8 mouse cellular contexts compared by ENCODE assay signal in the genomic region with DNA sequence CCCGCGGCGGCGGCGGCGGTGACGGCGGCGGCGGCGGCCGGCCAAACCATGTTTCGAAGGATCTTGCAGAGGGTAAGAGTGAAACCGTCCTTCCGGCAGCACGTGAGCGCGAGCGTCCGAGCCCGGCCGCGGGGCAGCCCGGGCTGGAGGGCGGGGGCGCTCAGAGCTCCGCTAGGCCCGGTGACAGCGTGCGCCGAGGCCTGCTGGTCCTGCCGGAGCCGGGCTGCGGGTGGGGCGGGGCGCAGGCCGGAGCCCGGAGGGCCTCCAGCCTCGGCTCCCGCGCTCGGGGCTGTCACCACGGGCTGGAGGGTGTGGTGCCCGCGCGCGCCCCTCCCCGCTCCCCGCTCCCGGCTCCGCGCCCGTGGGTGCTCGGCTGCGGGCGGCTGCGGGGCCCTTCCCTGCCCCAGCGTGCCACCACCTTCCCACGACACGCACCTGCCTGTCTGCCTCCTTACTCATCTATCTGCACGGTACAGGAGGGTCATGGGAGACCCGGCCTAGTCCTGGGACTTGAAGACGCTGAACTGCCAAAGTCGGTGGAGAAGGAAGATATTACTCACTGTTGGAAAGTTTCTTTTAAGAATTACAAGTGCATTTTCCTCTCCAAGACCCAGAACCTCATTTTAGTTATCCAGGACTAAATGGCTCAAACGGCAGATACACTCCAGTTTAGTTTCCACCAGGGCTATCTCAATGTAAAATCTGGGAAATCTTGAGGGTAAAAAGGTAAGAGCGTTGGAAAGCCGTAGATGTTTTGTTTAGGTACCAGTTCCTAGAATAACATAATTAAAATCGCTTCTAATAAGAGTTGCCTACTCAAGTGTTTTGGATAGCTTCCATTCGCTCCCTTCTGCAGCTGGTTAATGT. TPM values are rescaled to one million over a fixed set of nuclear protein-coding genes. Genes with fewer than 3 reads are reported as not detected.
DNase-seq lines count a peak whose midpoint lies in the region; ATAC-seq and TF ChIP-seq lines count a peak whose summit lies in the region.

No protein-coding gene starts in this region.

- DNase-seq in heart, adult 9 months (ENCODE audit: low spot score in 2 of 2) = no peak
- peak; percentile 63 for DNase-seq in c-Kit-negative CD71-positive TER-119-positive erythroid progenitor cells, embryonic 14.5 days (ENCODE audit: low read depth, low spot score)
- DNase-seq in heart, postnatal 0 days (ENCODE audit: low spot score) = peak; percentile 60
- DNase-seq in lung, postnatal 14 days = peak; percentile 63
- DNase-seq in cerebellum, adult 9-11 months = no peak

- TF ChIP-seq EP300 in heart, postnatal 0 days (IDR thresholded peaks at IDR 0.05; ENCODE audit: low read depth) = no peak

- H3K27ac ChIP-seq in heart, embryonic 13.5 days (replicated peaks) = peak overlapping the region; percentile 92
- peak overlapping the region; percentile 95 for H3K27ac ChIP-seq in heart, postnatal 0 days (ENCODE audit: low read depth)
- peak overlapping the region; percentile 96 for H3K27ac ChIP-seq in stomach, embryonic 15.5 days

- H3K36me3 ChIP-seq in heart, embryonic 13.5 days = peaks cover 4% of the 10 kb centered on the region
- H3K36me3 ChIP-seq in heart, postnatal 0 days (replicated peaks; ENCODE audit: control insufficient read depth, insufficient read depth, low read length) = peaks cover 3% of the 10 kb centered on the region; the same call in 1 of the 2 replicates
- no peaks in the 10 kb centered on the region for H3K36me3 ChIP-seq in stomach, embryonic 15.5 days

- peak overlapping the region; percentile 69 for H3K4me3 ChIP-seq in heart, embryonic 13.5 days
- peak overlapping the region; percentile 80 for H3K4me3 ChIP-seq in heart, postnatal 0 days (ENCODE audit: low read depth, low read length)
- H3K4me3 ChIP-seq in stomach, embryonic 15.5 days (replicated peaks) = peak overlapping the region; percentile 89

- H3K9me3 ChIP-seq in heart, embryonic 13.5 days = no peaks in the 10 kb centered on the region
- no peaks in the 10 kb centered on the region for H3K9me3 ChIP-seq in heart, postnatal 0 days (replicated peaks; ENCODE audit: control insufficient read depth, low read length)
- H3K9me3 ChIP-seq in stomach, embryonic 15.5 days = no peaks in the 10 kb centered on the region

- peak; percentile 79 for ATAC-seq in heart, embryonic 13.5 days (ENCODE audit: extremely low read depth, insufficient number of reproducible peaks, low FRiP score, low TSS enrichment)
- ATAC-seq in CD4-positive, CD25-positive, alpha-beta regulatory T cell, adult 4 months = peak; percentile 27
- ATAC-seq in heart, postnatal 0 days (ENCODE audit: insufficient read depth, low read depth) = peak; percentile 79
- ATAC-seq in stomach, embryonic 15.5 days (ENCODE audit: insufficient read depth, low FRiP score, low read depth) = peak; percentile 80

- 3% methylated on average over 67 of the region's 69 CpGs for WGBS in heart, embryonic 13.5 days
- 3% methylated on average over 49 of the region's 69 CpGs for WGBS in heart, postnatal 0 days
- 2% methylated on average over 54 of the region's 69 CpGs for WGBS in stomach, embryonic 15.5 days

- TF ChIP-seq CTCF in heart, postnatal 0 days (IDR thresholded peaks at IDR 0.05; ENCODE audit: low read depth) = no peak

- H3K27me3 ChIP-seq in heart, embryonic 13.5 days (replicated peaks) = no peaks in the 10 kb centered on the region
- H3K27me3 ChIP-seq in heart, postnatal 0 days (ENCODE audit: control insufficient read depth, insufficient read depth, low read length) = no peaks in the 10 kb centered on the region
- no peaks in the 10 kb centered on the region for H3K27me3 ChIP-seq in stomach, embryonic 15.5 days (replicated peaks)

- H3K9ac ChIP-seq in heart, embryonic 13.5 days = peak overlapping the region; percentile 91
- peak overlapping the region; percentile 81 for H3K9ac ChIP-seq in heart, postnatal 0 days (replicated peaks; ENCODE audit: low read depth, low read length)
- H3K9ac ChIP-seq in stomach, embryonic 15.5 days = peak overlapping the region; percentile 80

- H3K4me1 ChIP-seq in heart, embryonic 13.5 days = peaks cover 29% of the 10 kb centered on the region
- H3K4me1 ChIP-seq in heart, postnatal 0 days (ENCODE audit: control insufficient read depth, insufficient read depth) = peaks cover 17% of the 10 kb centered on the region; the same call in 1 of the 2 replicates
- H3K4me1 ChIP-seq in stomach, embryonic 15.5 days = no peaks in the 10 kb centered on the region

- H3K4me2 ChIP-seq in heart, embryonic 13.5 days = peak overlapping the region; percentile 76
- H3K4me2 ChIP-seq in heart, postnatal 0 days (ENCODE audit: low read depth, low read length) = peak overlapping the region; percentile 70
- peak overlapping the region; percentile 87 for H3K4me2 ChIP-seq in stomach, embryonic 15.5 days

RNA-seq across cellular contexts. Expression of gene Eea1, which starts 0.7 kb away (rescaled TPM):
- polyA plus RNA-seq in heart, embryonic 13.5 days (2015; fragmentation: Nextera tagmentation; extraction: Ambion mirVana) = 15.9 and 17.6 TPM in 2 replicates
- polyA plus RNA-seq in CD4-positive, CD25-positive, alpha-beta regulatory T cell, adult 4 months (2017; shearing (Covaris generic)) = 10 to 100 TPM; 18.7 to 24.7 TPM
- total RNA-seq in heart, postnatal 0 days (2014; rRNA removed; ENCODE audit: low replicate concordance) = 10.8 and 13.3 TPM in 2 replicates
- 21.1 and 21.3 TPM in 2 replicates for polyA plus RNA-seq in heart, postnatal 0 days (2015; fragmentation: Nextera tagmentation; extraction: Ambion mirVana)
- 22.1 and 22.6 TPM in 2 replicates for polyA plus RNA-seq in stomach, embryonic 15.5 days (2015; fragmentation: Nextera tagmentation; extraction: Ambion mirVana)

Comparison
In these comparisons a context has a peak if more than half of its experiments do, and no peak if none do; other contexts are left out.
1. DNase-seq: peak in c-Kit-negative CD71-positive TER-119-positive erythroid progenitor cells, embryonic 14.5 days (single experiment), heart, postnatal 0 days (single experiment) and lung, postnatal 14 days (single experiment); none in heart, adult 9 months (0 of 2) and cerebellum, adult 9-11 months (single experiment).
2. ATAC-seq: peak in every context shown above with its lines; median percentile 80 in stomach, embryonic 15.5 days; 79 in heart, embryonic 13.5 days; 79 in heart, postnatal 0 days; 27 in CD4-positive, CD25-positive, alpha-beta regulatory T cell, adult 4 months.
3. Peak in every context shown above with its lines, with median percentiles within 50 percentile points of each other: H3K27ac ChIP-seq, H3K4me2 ChIP-seq, H3K4me3 ChIP-seq and H3K9ac ChIP-seq.